Mouse (Mus musculus) spleen, postnatal 36 days (tissue): ENCODE data around the gene Il12a.
"Not testable (repeated sequence)": the region's sequence is repeated elsewhere in the genome, so short reads cannot be mapped to it uniquely, and the experiment has no call there.

Source experiments
- DNase-seq, 2 experiments: peaks; one replicate each; pipeline ENCODE4 v3.0.0; 2022; ENCODE audit warnings: low spot score in 2 of 2, mixed read lengths in 1 of 2

Gene Il12a

GRCm38 (mm10) chr3:68742718-68743471, 52.5 kb downstream of the Il12a start:
- no peak for DNase-seq

GRCm38 (mm10) chr3:68743472-68743732, 53.0 kb downstream of the Il12a start:
- DNase-seq: no peak

GRCm38 (mm10) chr3:68744162-68744561, 53.7 kb downstream of the Il12a start:
- no peak for DNase-seq

GRCm38 (mm10) chr3:68745033-68745432, 54.6 kb downstream of the Il12a start:
- no peak for DNase-seq

GRCm38 (mm10) chr3:68746282-68746681, 55.8 kb downstream of the Il12a start:
- not testable (repeated sequence) for DNase-seq
